Mouse (Mus musculus) C2C12 (cell line): ENCODE measurements around the gene Use1. TPM values are rescaled to one million over a fixed set of nuclear protein-coding genes. Genes with fewer than 3 reads are reported as not detected.

Experiments used
- H3K27me3 ChIP-seq: one replicate; pipeline ENCODE4 v1.6.1; 2011; ENCODE audit not compliant: control insufficient read depth, insufficient read depth, insufficient read length
- H3K36me3 ChIP-seq: one replicate; pipeline ENCODE4 v1.6.1; 2011; ENCODE audit not compliant: control insufficient read depth, insufficient read depth
- H3K4me3 ChIP-seq: one replicate; pipeline ENCODE4 v1.5.1; 2011; ENCODE audit warnings: mild to moderate bottlenecking, control low read depth; ENCODE audit not compliant: poor library complexity, insufficient read depth, severe bottlenecking
- H3K79me2 ChIP-seq: one replicate; pipeline ENCODE4 v1.6.1; 2011; ENCODE audit not compliant: control insufficient read depth, insufficient read depth
- H3K79me3 ChIP-seq: one replicate; pipeline ENCODE4 v1.6.1; 2011; ENCODE audit warnings: low read depth, control low read depth
- H3ac ChIP-seq: one replicate; pipeline ENCODE3; 2011; ENCODE audit warnings: low read depth; ENCODE audit not compliant: control insufficient read depth, insufficient read length
- CEBPB ChIP-seq: IDR thresholded peaks from one replicate; pipeline ENCODE4 v1.6.1; 2011; ENCODE audit warnings: low read depth, mild to moderate bottlenecking, control low read depth, moderate library complexity
- CTCF ChIP-seq: IDR thresholded peaks from one replicate; pipeline ENCODE4 v1.5.1; 2011; ENCODE audit not compliant: control insufficient read depth, insufficient read depth, insufficient read length
- FOSL1 ChIP-seq: IDR thresholded peaks from one replicate; pipeline ENCODE4 v1.8.0; 2011; ENCODE audit warnings: mild to moderate bottlenecking, low read length; ENCODE audit not compliant: poor library complexity, insufficient read depth, severe bottlenecking
- MAX ChIP-seq: IDR thresholded peaks from one replicate; pipeline ENCODE4 v1.6.1; 2011; ENCODE audit warnings: mild to moderate bottlenecking, control low read depth
- MYOD1 ChIP-seq: IDR thresholded peaks from one replicate; pipeline ENCODE4 v1.6.1; 2011; ENCODE audit warnings: low read depth; ENCODE audit not compliant: control insufficient read depth, insufficient read length
- MYOG ChIP-seq: IDR thresholded peaks from one replicate; pipeline ENCODE4 v1.6.1; 2011; ENCODE audit not compliant: control insufficient read depth, insufficient read length; ENCODE audit errors: extremely low read depth
- USF1 ChIP-seq: IDR thresholded peaks from one replicate; pipeline ENCODE4 v1.6.1; 2011; ENCODE audit warnings: low read depth, mild to moderate bottlenecking, control low read depth, moderate library complexity
- polyA plus RNA-seq: library from polyadenylated mRNA; unstranded; fragments of >200 nt; fragmentation: generic; extraction: Trizol; gene quantifications from one replicate; pipeline ENCODE4 v1.2.1, GENCODE M21; 2012; ENCODE audit warnings: missing spikeins

Use1 gene
- polyA plus RNA-seq, 1 experiment, result 105 TPM

GRCm38 (mm10) chr8:71385212-71385835, 18.7 kb downstream of the Use1 start:
- no peaks in the 10 kb centered on the region for H3K36me3 ChIP-seq
- H3ac ChIP-seq, result no peak overlapping the region
- no peaks in the 10 kb centered on the region for H3K27me3 ChIP-seq
- no peak overlapping the region for H3K4me3 ChIP-seq
- peaks cover 6% of the 10 kb centered on the region for H3K79me3 ChIP-seq
- no peak for TF ChIP-seq MYOG
- no peak for TF ChIP-seq CEBPB
- peaks cover 13% of the 10 kb centered on the region for H3K79me2 ChIP-seq

DNA sequence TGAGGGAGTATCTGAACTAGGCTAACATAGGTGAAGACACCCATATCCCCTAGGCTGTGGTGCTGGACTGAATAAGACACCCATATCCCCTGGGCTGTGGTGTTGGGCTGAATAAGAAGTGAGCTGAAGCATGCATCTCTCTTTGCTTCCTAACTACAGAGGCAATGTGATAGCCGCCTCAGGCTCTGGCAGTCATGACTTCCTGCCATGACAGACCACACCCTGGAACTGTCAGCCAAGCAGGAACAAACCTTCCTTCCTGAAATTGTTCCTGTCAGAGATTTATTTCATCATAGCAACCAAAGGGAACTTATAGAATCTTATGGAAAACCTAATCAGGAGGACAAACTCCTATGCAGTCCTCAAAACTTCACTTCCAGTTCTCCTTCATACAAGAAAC, 21.6 kb downstream of the Use1 start:
- TF ChIP-seq USF1 (no peak), CEBPB (no peak), MAX (no peak), FOSL1 (no peak), MYOD1 (no peak), CTCF (no peak), MYOG (no peak)
- no peaks in the 10 kb centered on the region for H3K79me2 ChIP-seq
- no peaks in the 10 kb centered on the region for H3K27me3 ChIP-seq
- no peaks in the 10 kb centered on the region for H3K79me3 ChIP-seq
- no peaks in the 10 kb centered on the region for H3K36me3 ChIP-seq
- no peak overlapping the region for H3K4me3 ChIP-seq
- H3ac ChIP-seq, result no peak overlapping the region

GRCm38 (mm10) chr8:71391696-71392095, 25.0 kb downstream of the Use1 start:
- Histone ChIP-seq H3K79me3 (no peaks in the 10 kb centered on the region), H3ac (no peak overlapping the region), H3K79me2 (no peaks in the 10 kb centered on the region), H3K36me3 (no peaks in the 10 kb centered on the region), H3K27me3 (no peaks in the 10 kb centered on the region), H3K4me3 (no peak overlapping the region)
- TF ChIP-seq MAX (no peak), USF1 (no peak), MYOD1 (no peak), FOSL1 (no peak)

GRCm38 (mm10) chr8:71392391-71392790, 25.7 kb downstream of the Use1 start:
- TF ChIP-seq USF1 (no peak), MAX (no peak), FOSL1 (no peak), CTCF (no peak), CEBPB (no peak), MYOG (no peak), MYOD1 (no peak)

GRCm38 (mm10) chr8:71392871-71393270, 26.2 kb downstream of the Use1 start:
- TF ChIP-seq MYOD1, result no peak
- no peak for TF ChIP-seq USF1
- TF ChIP-seq MAX, result no peak
- no peak for TF ChIP-seq CTCF
- no peak for TF ChIP-seq MYOG
- TF ChIP-seq FOSL1, result no peak
- no peak for TF ChIP-seq CEBPB
- Histone ChIP-seq H3K4me3 (no peak overlapping the region), H3K79me3 (peaks cover 5% of the 10 kb centered on the region), H3K27me3 (no peaks in the 10 kb centered on the region), H3ac (no peak overlapping the region), H3K36me3 (no peaks in the 10 kb centered on the region), H3K79me2 (peaks cover 11% of the 10 kb centered on the region)

More at GRCm38 (mm10) chr8:71392391-71392790, 25.7 kb downstream of the Use1 start:
- peaks cover 2% of the 10 kb centered on the region for H3K79me3 ChIP-seq
- no peak overlapping the region for H3ac ChIP-seq
- peaks cover 6% of the 10 kb centered on the region for H3K79me2 ChIP-seq
- H3K27me3 ChIP-seq, result no peaks in the 10 kb centered on the region
- no peaks in the 10 kb centered on the region for H3K36me3 ChIP-seq
- no peak overlapping the region for H3K4me3 ChIP-seq

DNA sequence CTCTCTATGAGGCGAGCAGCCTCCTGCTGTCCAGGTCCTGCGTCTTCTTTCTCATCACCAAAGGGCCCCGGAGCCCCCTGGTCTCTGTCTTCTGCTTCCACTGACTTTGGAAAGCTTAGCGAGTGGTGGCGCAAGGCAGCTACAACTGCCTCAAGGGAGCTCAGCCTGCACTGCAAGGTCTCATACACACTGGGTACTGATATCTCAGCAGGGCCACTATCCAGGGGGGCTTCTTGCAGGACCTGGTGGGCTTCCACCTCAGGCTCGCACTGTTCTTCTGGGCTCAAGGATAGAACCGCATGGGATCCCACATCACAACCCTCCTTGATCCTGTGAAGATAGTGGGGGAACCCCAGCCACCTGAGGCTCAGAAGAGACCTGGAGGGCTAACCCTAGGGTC, 27.8 kb downstream of the Use1 start:
- Histone ChIP-seq H3K4me3 (no peak overlapping the region), H3ac (no peak overlapping the region), H3K36me3 (peaks cover 11% of the 10 kb centered on the region), H3K27me3 (no peaks in the 10 kb centered on the region), H3K79me2 (peaks cover 17% of the 10 kb centered on the region), H3K79me3 (peaks cover 5% of the 10 kb centered on the region)
- no peak for TF ChIP-seq CTCF
- no peak for TF ChIP-seq USF1
- TF ChIP-seq MYOG, result no peak
- TF ChIP-seq MYOD1, result no peak
- TF ChIP-seq FOSL1, result no peak
- no peak for TF ChIP-seq CEBPB
- TF ChIP-seq MAX, result no peak
